Mouse (Mus musculus) kidney, embryonic 16.5 days (tissue): Measurements from ENCODE around the gene 1300017J02Rik. TPM values are rescaled to one million over a fixed set of nuclear protein-coding genes. Genes with fewer than 3 reads are reported as not detected.

Experiments
- ATAC-seq: fragments of 200-750 bp; cut with Nextera tagmentation; 2 replicates; pipeline ENCODE4 v1.8.0; 2017; ENCODE audit warnings: moderate TSS enrichment; ENCODE audit not compliant: low FRiP score, low TSS enrichment
- H3K27ac ChIP-seq: fragments of 300-500 bp; sonication (generic); 2 replicates; pipeline ENCODE4 v1.5.1; 2014; ENCODE audit warnings: low read length
- H3K27me3 ChIP-seq: fragments of 300-500 bp; sonication (generic); 2 replicates; pipeline ENCODE4 v1.6.1; 2014; ENCODE audit warnings: low read length, control low read depth, mixed read lengths; ENCODE audit not compliant: insufficient read depth
- H3K36me3 ChIP-seq: fragments of 300-500 bp; sonication (generic); 2 replicates; pipeline ENCODE4 v1.6.1; 2014; ENCODE audit warnings: low read length, control low read depth, mixed read lengths; ENCODE audit not compliant: insufficient read depth
- H3K4me1 ChIP-seq: fragments of 300-500 bp; sonication (generic); 2 replicates; pipeline ENCODE4 v1.6.1; 2014; ENCODE audit warnings: low read length, control low read depth, mixed read lengths; ENCODE audit not compliant: insufficient read depth
- H3K4me2 ChIP-seq: fragments of 300-500 bp; sonication (generic); replicated peaks from 2 replicates; pipeline ENCODE4 v1.6.1; 2014; ENCODE audit warnings: low read depth, low read length
- H3K4me3 ChIP-seq: fragments of 300-500 bp; sonication (generic); 2 replicates; pipeline ENCODE4 v1.5.1; 2014; ENCODE audit warnings: mild to moderate bottlenecking, low read length
- H3K9ac ChIP-seq: fragments of 300-500 bp; sonication (generic); replicated peaks from 2 replicates; pipeline ENCODE4 v1.6.1; 2014; ENCODE audit warnings: low read length
- H3K9me3 ChIP-seq: fragments of 300-500 bp; sonication (generic); 2 replicates; pipeline ENCODE4 v1.6.1; 2016; ENCODE audit warnings: low read length, control low read depth
- WGBS: fragments of 180-500 bp; shearing (Covaris S2); extraction: QIAGEN DNeasy Blood & Tissue Kit; methylation state at CpG from one replicate; pipeline ENCODE4 v1.1.7; 2014; 5-methylcytosine and 5-hydroxymethylcytosine counted together
- polyA plus RNA-seq: library from polyadenylated mRNA; unstranded; fragments of >200 nt; fragmentation: Nextera tagmentation; extraction: Ambion mirVana; gene quantifications from 2 replicates; pipeline ENCODE4 v1.2.1, GENCODE M21; 2015

The 1300017J02Rik gene
- polyA plus RNA-seq, 1 experiment from 2014 or later, result 1.6 TPM

GRCm38 (mm10) chr9:103239471-103239870 is 65.4 kb downstream of the 1300017J02Rik start:
- ATAC-seq, result no peak
- no peak overlapping the region for H3K9ac ChIP-seq
- no peak overlapping the region for H3K27ac ChIP-seq
- no peak overlapping the region for H3K4me3 ChIP-seq
- H3K36me3 ChIP-seq, result no peaks in the 10 kb centered on the region
- H3K9me3 ChIP-seq, result no peaks in the 10 kb centered on the region
- H3K27me3 ChIP-seq, result no peaks in the 10 kb centered on the region
- 91% methylated on average over 6 of the region's 6 CpGs for WGBS
- H3K4me1 ChIP-seq, result no peaks in the 10 kb centered on the region
- no peak overlapping the region for H3K4me2 ChIP-seq

GRCm38 (mm10) chr9:103234565-103235165 is 70.2 kb downstream of the 1300017J02Rik start:
- Histone ChIP-seq H3K4me1 (0 out of 2 replicates have a peak, but pooled peaks cover 5% of the 10 kb centered on the region), H3K4me2 (no peak overlapping the region), H3K9me3 (no peaks in the 10 kb centered on the region), H3K9ac (no peak overlapping the region), H3K27me3 (no peaks in the 10 kb centered on the region), H3K36me3 (no peaks in the 10 kb centered on the region), H3K4me3 (no peak overlapping the region), H3K27ac (no peak overlapping the region)
- no peak for ATAC-seq
- WGBS, result 70% methylated on average over 7 of the region's 7 CpGs

- no peak for ATAC-seq
- Histone ChIP-seq H3K27ac (no peak overlapping the region), H3K27me3 (no peaks in the 10 kb centered on the region), H3K9me3 (no peaks in the 10 kb centered on the region), H3K9ac (no peak overlapping the region), H3K4me2 (no peak overlapping the region), H3K4me3 (no peak overlapping the region), H3K36me3 (no peaks in the 10 kb centered on the region), H3K4me1 (0 out of 2 replicates have a peak, but pooled peaks cover 5% of the 10 kb centered on the region)
- 79% methylated on average over 7 of the region's 7 CpGs for WGBS
Observed at GRCm38 (mm10) chr9:103234059-103234458, 70.8 kb downstream of the 1300017J02Rik start.

GRCm38 (mm10) chr9:103233006-103233395 is 71.9 kb downstream of the 1300017J02Rik start:
- WGBS, result 53% methylated on average over 7 of the region's 7 CpGs
- ATAC-seq, result no peak
- H3K36me3 ChIP-seq, result no peaks in the 10 kb centered on the region
- no peak overlapping the region for H3K4me3 ChIP-seq
- no peak overlapping the region for H3K4me2 ChIP-seq
- no peaks in the 10 kb centered on the region for H3K9me3 ChIP-seq
- 0 out of 2 replicates have a peak, but pooled peaks cover 5% of the 10 kb centered on the region for H3K4me1 ChIP-seq
- H3K9ac ChIP-seq, result no peak overlapping the region
- H3K27me3 ChIP-seq, result no peaks in the 10 kb centered on the region
- no peak overlapping the region for H3K27ac ChIP-seq

GRCm38 (mm10) chr9:103232232-103233005 is 72.5 kb downstream of the 1300017J02Rik start:
- 0 out of 2 replicates have a peak, but pooled peaks cover 5% of the 10 kb centered on the region for H3K4me1 ChIP-seq
- no peak overlapping the region for H3K4me2 ChIP-seq
- H3K4me3 ChIP-seq, result no peak overlapping the region
- no peak overlapping the region for H3K27ac ChIP-seq
- no peak for ATAC-seq
- H3K36me3 ChIP-seq, result no peaks in the 10 kb centered on the region
- H3K27me3 ChIP-seq, result no peaks in the 10 kb centered on the region
- no peak overlapping the region for H3K9ac ChIP-seq
- WGBS, result 87% methylated on average over 7 of the region's 7 CpGs
- no peaks in the 10 kb centered on the region for H3K9me3 ChIP-seq

- Histone ChIP-seq H3K27me3 (no peaks in the 10 kb centered on the region), H3K4me3 (peak within 1 kb of the TSS; percentile 4; the same call in 1 of the 2 replicates), H3K4me2 (peak within 1 kb of the TSS; percentile 41), H3K27ac (0 out of 2 replicates have a peak within 1 kb of the TSS, but pooled peaks have one; percentile 28), H3K9me3 (no peaks in the 10 kb centered on the region), H3K36me3 (no peaks in the 10 kb centered on the region), H3K4me1 (0 out of 2 replicates have a peak, but pooled peaks cover 5% of the 10 kb centered on the region), H3K9ac (peak within 1 kb of the TSS; percentile 48)
- no peak for ATAC-seq
- 43% methylated on average over 28 of the region's 29 CpGs for WGBS
Observed at GRCm38 (mm10) chr9:103230151-103230951, 74.5 kb downstream of the 1300017J02Rik start, which contains the start of the genes Gm20425 and Trf. TSS of gene Gm20425 (minus strand) at chr9:103230307. TSS of gene Trf (minus strand) at chr9:103230444.

- no peak for ATAC-seq
- Histone ChIP-seq H3K4me1 (0 out of 2 replicates have a peak, but pooled peaks cover 5% of the 10 kb centered on the region), H3K36me3 (no peaks in the 10 kb centered on the region), H3K27ac (no peak overlapping the region), H3K9me3 (no peaks in the 10 kb centered on the region), H3K27me3 (no peaks in the 10 kb centered on the region), H3K9ac (no peak overlapping the region), H3K4me3 (no peak overlapping the region), H3K4me2 (no peak overlapping the region)
- 78% methylated on average over 15 of the region's 15 CpGs for WGBS
Observed at GRCm38 (mm10) chr9:103229037-103229867, 75.6 kb downstream of the 1300017J02Rik start.

- Histone ChIP-seq H3K4me3 (no peak overlapping the region), H3K4me1 (0 out of 2 replicates have a peak, but pooled peaks cover 5% of the 10 kb centered on the region), H3K9me3 (no peaks in the 10 kb centered on the region), H3K4me2 (no peak overlapping the region), H3K9ac (no peak overlapping the region), H3K27ac (no peak overlapping the region), H3K36me3 (no peaks in the 10 kb centered on the region), H3K27me3 (no peaks in the 10 kb centered on the region)
- WGBS, result 71% methylated on average over 13 of the region's 13 CpGs
- ATAC-seq, result no peak
Observed at GRCm38 (mm10) chr9:103228370-103229003, 76.4 kb downstream of the 1300017J02Rik start.
